Mouse (Mus musculus) right cerebral cortex, postnatal 4 days (tissue): ENCODE measurements around the gene Kptn.

Source experiments
- DNase-seq: peaks from one replicate; pipeline ENCODE4 v3.0.0-alpha.2; 2022

The Kptn gene

GRCm38 (mm10) chr7:16125829-16126228, 6.1 kb downstream of the Kptn start:
- no peak for DNase-seq

- peak; percentile 56 for DNase-seq
Measured at GRCm38 (mm10) chr7:16128344-16128743, 8.6 kb downstream of the Kptn start.

- DNase-seq: no peak
Measured at GRCm38 (mm10) chr7:16128899-16129298, 9.2 kb downstream of the Kptn start.

GRCm38 (mm10) chr7:16129421-16129845, 9.7 kb downstream of the Kptn start, which contains the start of gene Slc8a2:
Gene Slc8a2, plus strand, starts transcription at chr7:16129826.
- DNase-seq: peak; percentile 89

- peak; percentile 87 for DNase-seq
Measured at GRCm38 (mm10) chr7:16129846-16130691, 10.4 kb downstream of the Kptn start.

- no peak for DNase-seq
Measured at GRCm38 (mm10) chr7:16130956-16131634, 11.4 kb downstream of the Kptn start.

- no peak for DNase-seq
Measured at GRCm38 (mm10) chr7:16132161-16132581, 12.5 kb downstream of the Kptn start.

- no peak for DNase-seq
Measured at GRCm38 (mm10) chr7:16132926-16133325, 13.2 kb downstream of the Kptn start.

GRCm38 (mm10) chr7:16133691-16134090, 14.0 kb downstream of the Kptn start:
- no peak for DNase-seq

- DNase-seq: no peak
Measured at GRCm38 (mm10) chr7:16134951-16135392, 15.3 kb downstream of the Kptn start.

GRCm38 (mm10) chr7:16146489-16147410, 27.1 kb downstream of the Kptn start:
- DNase-seq: peak; percentile 55

- peak; percentile 59 for DNase-seq
Measured at GRCm38 (mm10) chr7:16147643-16148042, 27.9 kb downstream of the Kptn start.

- DNase-seq: no peak
Measured at GRCm38 (mm10) chr7:16149241-16149640, 29.5 kb downstream of the Kptn start.

- DNase-seq: no peak
Measured at GRCm38 (mm10) chr7:16150191-16151145, 30.8 kb downstream of the Kptn start.

GRCm38 (mm10) chr7:16153522-16153921, 33.8 kb downstream of the Kptn start:
- peak; percentile 67 for DNase-seq

GRCm38 (mm10) chr7:16155132-16155872, 35.6 kb downstream of the Kptn start:
- peak; percentile 59 for DNase-seq

GRCm38 (mm10) chr7:16156105-16156714, 36.5 kb downstream of the Kptn start:
- no peak for DNase-seq

GRCm38 (mm10) chr7:16158735-16159134, 39.0 kb downstream of the Kptn start:
- DNase-seq: no peak

- DNase-seq: no peak
Measured at GRCm38 (mm10) chr7:16160702-16161101, 41.0 kb downstream of the Kptn start.

- DNase-seq: no peak
Measured at GRCm38 (mm10) chr7:16161302-16161701, 41.6 kb downstream of the Kptn start.
